In genomic region chr7:61726149-61726548, GRCm38 (mm10) we compare ENCODE assay signal across 14 mouse cellular contexts.
DNase-seq lines count a peak whose midpoint lies in the region; ATAC-seq lines count a peak whose summit lies in the region.
"Had no signal": no experiment of that assay in that cellular context is flagged by ENCODE, and none has a peak within 500 bp of the region (broad histone marks: within the 10 kb centered on the region; RNA-seq: fewer than 3 reads in every experiment).

No protein-coding gene starts in this region.

- H3K4me2 ChIP-seq in neural tube, embryonic 12.5 days (replicated peaks) = no peak overlapping the region
- H3K4me2 ChIP-seq in hindbrain, embryonic 15.5 days = no peak overlapping the region
- H3K4me2 ChIP-seq in neural tube, embryonic 15.5 days = no peak overlapping the region
- H3K4me2 ChIP-seq in kidney, embryonic 15.5 days = no peak overlapping the region

- H3K9ac ChIP-seq in neural tube, embryonic 12.5 days = no peak overlapping the region
- no peak overlapping the region for H3K9ac ChIP-seq in hindbrain, embryonic 15.5 days
- H3K9ac ChIP-seq in neural tube, embryonic 15.5 days (replicated peaks) = no peak overlapping the region
- no peak overlapping the region for H3K9ac ChIP-seq in kidney, embryonic 15.5 days
- H3K9ac ChIP-seq: liver, postnatal 0 days had no signal

- H3K27me3 ChIP-seq in neural tube, embryonic 12.5 days (replicated peaks) = no peaks in the 10 kb centered on the region
- H3K27me3 ChIP-seq in hindbrain, embryonic 15.5 days = no peaks in the 10 kb centered on the region
- H3K27me3 ChIP-seq in neural tube, embryonic 15.5 days (replicated peaks) = no peaks in the 10 kb centered on the region
- no peaks in the 10 kb centered on the region for H3K27me3 ChIP-seq in kidney, embryonic 15.5 days

- H3K4me3 ChIP-seq in neural tube, embryonic 12.5 days = no peak overlapping the region
- no peak overlapping the region for H3K4me3 ChIP-seq in hindbrain, embryonic 15.5 days
- no peak overlapping the region for H3K4me3 ChIP-seq in neural tube, embryonic 15.5 days (replicated peaks)
- H3K4me3 ChIP-seq in kidney, embryonic 15.5 days (replicated peaks) = no peak overlapping the region

- no peak overlapping the region for H3K27ac ChIP-seq in neural tube, embryonic 12.5 days
- 0 out of 2 replicates have a peak overlapping the region, but pooled peaks have one; percentile 8 for H3K27ac ChIP-seq in hindbrain, embryonic 15.5 days (replicated peaks)
- H3K27ac ChIP-seq in neural tube, embryonic 15.5 days (replicated peaks) = 0 out of 2 replicates have a peak overlapping the region, but pooled peaks have one; percentile 15
- no peak overlapping the region for H3K27ac ChIP-seq in kidney, embryonic 15.5 days

- no peaks in the 10 kb centered on the region for H3K9me3 ChIP-seq in neural tube, embryonic 12.5 days
- no peaks in the 10 kb centered on the region for H3K9me3 ChIP-seq in hindbrain, embryonic 15.5 days
- peaks cover 3% of the 10 kb centered on the region; the same call in 1 of the 2 replicates for H3K9me3 ChIP-seq in neural tube, embryonic 15.5 days (replicated peaks)
- H3K9me3 ChIP-seq in kidney, embryonic 15.5 days (replicated peaks) = no peaks in the 10 kb centered on the region

- ATAC-seq in neural tube, embryonic 12.5 days (ENCODE audit: low FRiP score, low read depth) = peak; percentile 41; the same call in 1 of the 2 replicates
- ATAC-seq in hindbrain, embryonic 15.5 days (ENCODE audit: low FRiP score, low read depth) = peak; percentile 54; the same call in 1 of the 2 replicates
- ATAC-seq in neural tube, embryonic 15.5 days (ENCODE audit: low FRiP score) = peak; percentile 61; the same call in 1 of the 2 replicates
- ATAC-seq in kidney, embryonic 15.5 days (replicated peaks; ENCODE audit: low FRiP score) = no peak
- ATAC-seq: liver, postnatal 0 days had no signal

- no peaks in the 10 kb centered on the region for H3K36me3 ChIP-seq in neural tube, embryonic 12.5 days
- no peaks in the 10 kb centered on the region for H3K36me3 ChIP-seq in hindbrain, embryonic 15.5 days
- H3K36me3 ChIP-seq in neural tube, embryonic 15.5 days = no peaks in the 10 kb centered on the region
- H3K36me3 ChIP-seq in kidney, embryonic 15.5 days = no peaks in the 10 kb centered on the region

- H3K4me1 ChIP-seq in neural tube, embryonic 12.5 days = no peaks in the 10 kb centered on the region
- H3K4me1 ChIP-seq in hindbrain, embryonic 15.5 days (replicated peaks) = no peaks in the 10 kb centered on the region
- no peaks in the 10 kb centered on the region for H3K4me1 ChIP-seq in neural tube, embryonic 15.5 days
- no peaks in the 10 kb centered on the region for H3K4me1 ChIP-seq in kidney, embryonic 15.5 days

- DNase-seq in frontal cortex, adult 2 months (ENCODE audit: extremely low spot score in 1 of 2, low spot score in 1 of 2) = peak; percentile 28 to 55
- DNase-seq in frontal cortex, postnatal 14 days (ENCODE audit: low spot score in 2 of 2) = no peak
- DNase-seq in neural tube, embryonic 10.5 days (ENCODE audit: extremely low spot score, low spot score) = no peak
- DNase-seq in cerebellum, postnatal 4 days (ENCODE audit: low spot score in 2 of 2) = no peak
- DNase-seq: adrenal gland, adult 2 months; cerebellum, adult 11 months; heart, adult 18-20 months; heart, postnatal 14 days; liver, postnatal 0 days; thymus, postnatal 4 days had no signal

Comparison
In these comparisons a context has a peak if more than half of its experiments do, and no peak if none do; other contexts are left out.
1. DNase-seq: peak in frontal cortex, adult 2 months (2 of 2); none in frontal cortex, postnatal 14 days (0 of 2), neural tube, embryonic 10.5 days (single experiment) and cerebellum, postnatal 4 days (0 of 2).
2. H3K27ac ChIP-seq: peak in hindbrain, embryonic 15.5 days (single experiment) and neural tube, embryonic 15.5 days (single experiment); none in neural tube, embryonic 12.5 days (single experiment) and kidney, embryonic 15.5 days (single experiment).